Mouse (Mus musculus) ovary, postnatal 10 days (tissue): ENCODE results near the gene Tectb.
"Not testable (repeated sequence)": the region's sequence is repeated elsewhere in the genome, so short reads cannot be mapped to it uniquely, and the experiment has no call there.

Source experiments
- DNase-seq: peaks from one replicate; pipeline ENCODE4 v3.0.0; 2022; ENCODE audit warnings: low spot score

The Tectb gene

DNA sequence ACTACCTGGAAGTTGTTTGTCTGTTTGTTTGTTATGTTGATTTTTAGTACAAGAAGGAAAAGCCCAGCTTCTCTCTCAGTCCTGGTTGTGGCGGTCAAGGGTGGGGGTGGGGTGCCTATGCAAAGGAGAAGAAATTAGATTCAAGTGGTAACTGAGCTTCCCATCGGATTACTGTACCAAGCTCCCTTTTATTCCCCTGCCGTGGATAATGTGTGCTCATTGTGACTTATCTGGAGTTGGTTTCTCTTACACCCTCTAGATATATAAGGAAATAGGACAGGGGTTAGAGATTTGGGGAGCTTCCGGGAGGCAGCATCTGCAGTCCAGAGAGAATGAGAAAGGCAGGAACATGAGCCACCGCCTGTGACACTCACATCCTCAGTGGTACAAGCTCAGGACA lies at the start of gene Tectb:
Gene Tectb, plus strand, starts transcription at position 301 of the 400 bp plus-strand sequence.
- no peak for DNase-seq

DNA sequence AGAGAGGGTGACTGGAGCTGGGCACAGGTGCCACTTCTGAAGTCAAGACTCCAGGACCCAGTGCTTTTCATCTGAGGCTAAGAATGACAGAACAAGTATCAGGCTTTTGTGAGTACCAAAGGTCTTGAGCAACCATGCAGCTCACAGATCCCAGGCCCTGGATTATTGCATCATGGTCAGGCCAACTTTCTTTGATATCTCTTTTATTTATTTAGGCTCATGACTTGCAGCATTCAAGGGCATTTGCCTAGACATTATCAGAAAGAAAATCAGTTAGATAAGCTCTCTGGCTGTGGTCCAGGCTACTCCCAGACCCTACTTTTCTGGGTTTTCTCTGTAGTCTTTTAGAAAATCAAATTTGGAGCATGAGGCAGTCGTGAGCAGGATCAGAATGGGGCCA lies 48.8 kb upstream of the Tectb start:
- no peak for DNase-seq

DNA sequence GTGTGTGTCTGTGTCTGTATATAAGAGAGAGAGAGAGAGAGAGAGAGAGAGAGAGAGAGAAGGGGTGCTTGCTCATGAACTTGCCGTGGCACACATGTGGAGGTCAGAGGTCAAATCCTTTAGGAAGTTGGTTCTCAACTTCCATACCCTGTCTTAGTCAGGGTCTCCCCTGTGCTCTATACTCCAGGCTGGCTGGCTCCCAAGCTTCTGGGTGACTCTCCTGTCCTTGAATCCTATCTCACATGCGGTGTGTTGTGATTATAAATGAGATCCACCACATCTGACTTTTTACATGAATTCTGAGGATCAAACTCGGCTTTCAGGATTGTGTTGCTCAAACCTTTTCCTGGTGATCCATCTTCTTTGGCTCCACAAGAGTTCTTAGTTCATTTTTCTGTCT lies 48.1 kb upstream of the Tectb start:
- no peak for DNase-seq

- DNase-seq, result no peak
Observed at GRCm38 (mm10) chr19:55134521-55134920, 46.0 kb upstream of the Tectb start.

- no peak for DNase-seq
Observed at GRCm38 (mm10) chr19:55135918-55136317, 44.6 kb upstream of the Tectb start.

GRCm38 (mm10) chr19:55136693-55137427 lies 43.7 kb upstream of the Tectb start:
- DNase-seq, result no peak

DNA sequence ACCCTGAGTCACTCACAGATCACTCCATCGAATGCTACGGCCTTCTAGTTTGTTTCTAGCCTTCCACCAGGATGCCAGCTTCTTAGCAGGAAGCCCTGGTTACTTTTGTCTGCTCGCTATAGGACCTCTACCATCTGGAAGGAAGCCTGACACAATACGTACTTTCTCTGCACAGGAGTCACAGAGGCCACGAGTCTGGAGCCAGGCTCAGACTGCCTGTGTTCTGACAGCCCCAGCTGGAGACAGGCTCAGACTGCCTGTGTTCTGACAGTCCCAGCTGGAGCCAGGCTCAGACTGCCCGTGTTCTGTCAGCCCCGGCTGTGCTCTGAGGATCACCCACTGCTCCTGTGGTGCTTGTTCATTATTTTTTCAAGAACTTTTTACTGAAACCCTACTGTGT lies 42.6 kb upstream of the Tectb start:
- no peak for DNase-seq

DNA sequence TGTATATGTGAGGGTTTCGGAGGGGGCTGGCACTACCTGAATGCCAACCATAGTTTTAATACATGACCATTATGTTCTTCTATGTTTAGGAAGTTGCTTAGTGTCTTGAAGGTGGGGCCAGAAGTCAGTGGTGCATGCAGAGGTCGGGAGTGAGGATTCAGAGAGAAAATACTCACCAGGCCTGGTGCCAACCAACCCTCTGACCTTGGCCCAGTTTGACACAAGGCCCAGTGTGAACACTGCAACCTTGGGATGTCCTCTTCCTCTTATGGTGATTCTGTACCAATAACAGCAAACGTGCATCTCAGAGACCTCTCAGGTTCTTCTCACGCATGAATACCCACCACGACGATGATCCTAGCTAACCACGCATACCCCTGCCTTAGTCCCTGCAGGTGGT lies 42.0 kb upstream of the Tectb start:
- no peak for DNase-seq

- DNase-seq, result no peak
Observed at GRCm38 (mm10) chr19:55139301-55139700, 41.2 kb upstream of the Tectb start.

- no peak for DNase-seq
Observed at GRCm38 (mm10) chr19:55143391-55144300, 36.9 kb upstream of the Tectb start.

- DNase-seq, result no peak
Observed at GRCm38 (mm10) chr19:55144691-55145090, 35.8 kb upstream of the Tectb start.

DNA sequence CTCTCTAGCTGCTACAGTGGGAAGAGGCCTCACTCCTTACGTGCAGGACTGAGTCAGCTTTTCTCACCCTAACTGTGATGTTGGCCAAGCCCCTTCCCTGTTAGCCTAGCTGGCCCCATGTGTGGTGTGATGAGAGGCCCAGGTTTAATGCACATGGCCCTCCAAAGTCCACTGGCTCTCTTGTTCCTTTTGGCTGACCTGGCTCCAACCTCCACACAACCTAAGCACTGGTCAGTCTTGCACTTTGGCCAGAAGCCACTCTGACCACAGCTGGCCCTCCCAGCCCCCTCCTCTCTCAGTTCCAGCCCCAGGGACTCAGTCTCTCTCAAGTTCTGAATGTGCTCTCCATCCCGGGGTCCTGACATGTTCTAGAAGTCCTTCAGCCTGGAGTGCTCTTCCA lies 35.4 kb upstream of the Tectb start:
- no peak for DNase-seq

DNA sequence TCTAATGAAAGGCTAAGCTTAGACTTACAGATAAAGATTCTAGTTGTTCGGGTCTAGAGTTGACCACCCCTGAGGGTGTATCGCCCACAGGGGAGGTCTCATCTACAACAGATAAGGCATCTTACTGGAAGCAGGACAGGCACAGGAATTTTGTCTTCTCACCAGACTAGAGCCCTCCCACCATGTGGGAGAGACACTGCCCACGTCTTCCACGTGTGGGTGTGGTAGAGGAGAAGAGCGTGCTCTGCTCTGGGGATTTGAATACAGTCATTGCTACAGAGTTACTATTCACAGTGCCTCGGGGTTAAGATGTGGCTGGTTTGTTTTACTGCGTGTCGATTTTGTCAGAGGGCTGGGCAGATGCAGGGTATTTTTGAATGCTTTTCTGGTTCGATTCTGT lies 33.0 kb upstream of the Tectb start:
- no peak for DNase-seq

GRCm38 (mm10) chr19:55148109-55148508 lies 32.4 kb upstream of the Tectb start:
- no peak for DNase-seq

DNA sequence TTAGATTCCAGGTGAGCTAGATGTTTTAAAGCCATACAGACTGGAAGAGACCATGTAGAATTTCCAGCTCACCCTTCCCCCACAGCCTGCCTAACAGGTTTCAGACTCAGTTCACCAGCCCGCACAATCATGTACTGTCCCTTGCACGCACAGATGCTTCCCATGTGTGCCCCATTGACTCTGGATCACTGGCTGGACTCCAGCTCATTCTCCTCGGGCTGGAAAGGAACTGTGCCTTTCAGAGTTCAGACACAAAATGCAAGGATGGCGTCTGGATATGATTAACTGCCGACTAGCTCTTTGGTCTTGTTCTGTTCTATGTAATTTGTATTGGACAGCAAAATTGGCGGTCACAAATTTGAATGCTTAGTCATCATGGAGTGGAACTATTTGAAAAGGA lies 30.9 kb upstream of the Tectb start:
- no peak for DNase-seq

- not testable (repeated sequence) for DNase-seq
Observed at GRCm38 (mm10) chr19:55152274-55152673, 28.3 kb upstream of the Tectb start.

DNA sequence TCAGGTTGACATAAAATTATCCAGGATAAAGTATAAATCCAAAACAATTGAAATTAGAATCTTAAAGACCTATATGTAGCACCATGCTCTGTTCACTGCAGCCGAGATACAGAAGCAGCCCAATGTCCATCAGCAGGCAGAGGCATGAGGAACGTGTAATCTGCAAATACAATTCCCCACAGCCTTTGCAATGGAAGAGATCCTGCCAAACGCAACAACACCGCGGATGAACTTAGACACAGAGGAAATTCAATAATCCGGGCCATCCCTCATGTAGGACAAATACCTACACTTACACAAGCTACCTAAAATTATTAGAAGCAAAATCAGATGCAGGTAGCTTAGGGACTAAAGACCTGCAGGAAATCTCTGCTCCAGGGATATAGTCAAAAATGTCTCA lies 27.6 kb upstream of the Tectb start:
- no peak for DNase-seq

GRCm38 (mm10) chr19:55157029-55157428 lies 23.5 kb upstream of the Tectb start:
- no peak for DNase-seq

GRCm38 (mm10) chr19:55158606-55159005 lies 21.9 kb upstream of the Tectb start:
- peak; percentile 18 for DNase-seq

GRCm38 (mm10) chr19:55159826-55160225 lies 20.7 kb upstream of the Tectb start:
- DNase-seq, result no peak

- DNase-seq, result no peak
Observed at GRCm38 (mm10) chr19:55162271-55162670, 18.3 kb upstream of the Tectb start.

- no peak for DNase-seq
Observed at GRCm38 (mm10) chr19:55164162-55164561, 16.4 kb upstream of the Tectb start.

DNA sequence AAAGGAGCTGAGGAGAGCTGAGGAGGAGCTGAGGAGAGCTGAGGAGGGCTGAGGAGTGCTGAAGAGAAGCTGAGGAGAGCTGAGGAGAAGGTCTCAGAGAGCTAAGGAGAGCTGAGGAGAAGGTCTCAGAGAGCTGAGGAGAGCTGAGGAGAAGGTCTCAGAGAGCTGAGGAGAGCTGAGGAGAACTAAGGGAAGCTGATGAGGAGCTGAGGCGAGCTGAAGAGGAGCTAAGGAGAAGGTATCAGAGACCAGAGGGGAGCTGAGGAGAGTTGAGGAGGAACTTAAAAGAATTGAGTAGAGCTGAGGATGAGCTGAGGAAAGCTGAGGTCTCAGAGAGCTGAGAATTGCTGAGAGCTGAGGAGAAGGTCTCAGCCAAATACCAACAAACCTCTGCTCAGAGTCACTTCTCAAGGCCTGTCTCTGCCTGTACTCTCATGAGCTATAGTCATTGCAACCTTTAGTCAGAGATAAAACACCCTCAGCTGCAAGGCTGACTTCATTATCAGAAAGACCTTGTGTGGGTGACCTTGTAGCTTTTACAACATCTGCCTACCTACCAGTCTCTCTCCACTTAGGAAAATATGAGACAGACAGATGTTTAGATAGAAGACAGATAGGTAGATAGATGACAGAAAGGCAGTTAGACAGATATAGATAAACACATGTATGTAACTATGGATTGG lies 15.2 kb upstream of the Tectb start:
- no peak for DNase-seq
